Mouse (Mus musculus) limb, embryonic 10.5 days (tissue): Measurements from ENCODE around the gene Chsy1. TPM values are rescaled to one million over a fixed set of nuclear protein-coding genes. Genes with fewer than 3 reads are reported as not detected.

Source experiments
- DNase-seq: peaks from one replicate; pipeline ENCODE4 v3.0.0-alpha.2; 2017; ENCODE audit warnings: low spot score
- H3K27ac ChIP-seq: fragments of 300-500 bp; sonication (generic); 2 replicates; pipeline ENCODE4 v1.5.1; 2016; ENCODE audit warnings: mild to moderate bottlenecking
- H3K27me3 ChIP-seq: fragments of 300-500 bp; sonication (generic); 2 replicates; pipeline ENCODE4 v1.6.1; 2016; ENCODE audit warnings: low read depth, mild to moderate bottlenecking; ENCODE audit not compliant: poor library complexity, severe bottlenecking
- H3K36me3 ChIP-seq: fragments of 300-500 bp; sonication (generic); 2 replicates; pipeline ENCODE4 v1.6.1; 2016; ENCODE audit warnings: mild to moderate bottlenecking, moderate library complexity
- H3K4me1 ChIP-seq: fragments of 300-500 bp; sonication (generic); 2 replicates; pipeline ENCODE4 v1.6.1; 2016
- H3K4me3 ChIP-seq: fragments of 300-500 bp; sonication (generic); 2 replicates; pipeline ENCODE4 v1.5.1; 2016; ENCODE audit warnings: mild to moderate bottlenecking, moderate library complexity
- H3K9me3 ChIP-seq: fragments of 300-500 bp; sonication (generic); replicated peaks from 2 replicates; pipeline ENCODE4 v1.6.1; 2016; ENCODE audit warnings: mild to moderate bottlenecking
- WGBS: fragments of 180-500 bp; shearing (Covaris S2); methylation state at CpG from one replicate; pipeline ENCODE4 v1.1.7; 2016; 5-methylcytosine and 5-hydroxymethylcytosine counted together
- polyA plus RNA-seq: library from polyadenylated mRNA; unstranded; fragments of >200 nt; fragmentation: Nextera tagmentation; extraction: Ambion mirVana; gene quantifications from 2 replicates; pipeline ENCODE4 v1.2.1, GENCODE M21; 2016

Gene Chsy1
- polyA plus RNA-seq, 1 experiment from 2014 or later = 14.8 TPM

- no peaks in the 10 kb centered on the region for H3K9me3 ChIP-seq
- no peaks in the 10 kb centered on the region for H3K27me3 ChIP-seq
- peaks cover 52% of the 10 kb centered on the region for H3K36me3 ChIP-seq
- no peak overlapping the region for H3K27ac ChIP-seq
- H3K4me1 ChIP-seq = peaks cover 3% of the 10 kb centered on the region
- WGBS = 90% methylated on average over 8 of the region's 8 CpGs
- no peak overlapping the region for H3K4me3 ChIP-seq
- no peak for DNase-seq
Observed at GRCm38 (mm10) chr7:66092656-66093055, 16.7 kb upstream of the Chsy1 start.

GRCm38 (mm10) chr7:66094141-66094540, 15.2 kb upstream of the Chsy1 start:
- 86% methylated on average over 5 of the region's 5 CpGs for WGBS
- peaks cover 37% of the 10 kb centered on the region for H3K36me3 ChIP-seq
- DNase-seq = no peak
- no peaks in the 10 kb centered on the region for H3K27me3 ChIP-seq
- no peak overlapping the region for H3K27ac ChIP-seq
- H3K4me1 ChIP-seq = peaks cover 12% of the 10 kb centered on the region
- no peaks in the 10 kb centered on the region for H3K9me3 ChIP-seq
- H3K4me3 ChIP-seq = no peak overlapping the region

DNA sequence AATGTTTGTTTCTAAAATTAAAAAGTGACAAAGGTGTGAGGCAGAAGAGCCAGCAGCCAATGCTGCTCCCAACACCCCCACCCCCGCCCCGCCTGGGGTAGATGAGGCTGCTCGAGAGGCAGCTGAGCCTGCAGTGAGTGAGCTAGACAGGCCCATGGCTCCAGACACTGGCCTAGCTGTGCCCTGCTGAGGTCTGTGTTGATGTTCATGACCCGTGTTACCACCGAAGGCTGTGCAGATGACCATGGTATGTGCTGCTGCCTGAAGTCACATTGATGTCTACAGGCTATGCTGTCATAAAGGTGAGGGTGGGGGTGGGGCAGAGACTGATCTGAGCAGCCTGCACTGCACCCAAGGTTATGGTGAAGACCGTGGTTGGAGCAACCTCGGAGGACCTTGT, 10.5 kb upstream of the Chsy1 start:
- H3K36me3 ChIP-seq = no peaks in the 10 kb centered on the region
- H3K27me3 ChIP-seq = no peaks in the 10 kb centered on the region
- no peak overlapping the region for H3K27ac ChIP-seq
- no peak overlapping the region for H3K4me3 ChIP-seq
- H3K9me3 ChIP-seq = no peaks in the 10 kb centered on the region
- DNase-seq = no peak
- H3K4me1 ChIP-seq = peaks cover 17% of the 10 kb centered on the region
- 84% methylated on average over 7 of the region's 7 CpGs for WGBS

DNA sequence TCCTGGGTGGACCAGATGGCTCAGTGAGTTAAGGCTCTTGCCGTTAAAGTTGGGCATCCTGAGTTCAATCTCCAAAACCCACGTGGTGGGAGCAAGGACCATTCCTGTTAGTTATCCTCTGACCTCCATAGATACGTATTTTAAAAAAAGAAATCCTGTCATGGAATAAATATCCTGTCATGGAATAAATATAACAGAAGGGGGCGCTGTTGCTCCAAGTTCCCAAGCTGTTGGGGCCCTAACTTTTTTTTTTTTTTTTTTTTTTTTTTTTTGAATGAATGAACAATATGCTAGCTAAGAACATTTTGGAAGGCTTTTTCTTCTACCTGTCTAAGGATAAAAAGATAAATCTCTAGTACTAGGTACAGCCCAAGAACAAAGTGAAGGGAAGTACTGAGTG, 7.4 kb upstream of the Chsy1 start:
- WGBS = 8% methylated on average over 4 of the region's 4 CpGs
- DNase-seq = no peak
- Histone ChIP-seq H3K4me3 (no peak overlapping the region), H3K27me3 (no peaks in the 10 kb centered on the region), H3K36me3 (no peaks in the 10 kb centered on the region), H3K27ac (no peak overlapping the region), H3K4me1 (peaks cover 17% of the 10 kb centered on the region), H3K9me3 (no peaks in the 10 kb centered on the region)

DNA sequence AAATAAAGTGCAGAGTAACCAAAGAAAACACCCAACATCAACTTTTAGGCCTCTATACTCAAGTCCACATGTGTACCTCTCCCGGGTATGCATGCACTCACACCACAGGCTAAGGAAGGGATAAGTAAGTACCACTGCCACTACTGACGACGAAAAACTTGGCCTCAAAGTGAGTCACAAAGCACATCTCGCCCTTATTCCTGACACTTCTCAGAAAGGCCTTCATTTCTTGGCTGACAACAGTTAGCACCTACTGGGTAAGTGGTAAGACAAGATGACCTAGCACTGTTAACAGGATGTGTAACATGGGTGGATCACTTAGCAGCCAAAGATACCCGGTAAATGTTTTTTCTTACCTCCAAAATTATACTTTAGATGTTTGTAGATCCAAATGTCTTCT, 4.8 kb upstream of the Chsy1 start:
- no peak for DNase-seq
- WGBS = 88% methylated on average over 5 of the region's 5 CpGs
- Histone ChIP-seq H3K27ac (no peak overlapping the region), H3K36me3 (no peaks in the 10 kb centered on the region), H3K9me3 (no peaks in the 10 kb centered on the region), H3K4me3 (no peak overlapping the region), H3K4me1 (peaks cover 16% of the 10 kb centered on the region), H3K27me3 (no peaks in the 10 kb centered on the region)

- H3K27ac ChIP-seq = no peak overlapping the region
- DNase-seq = no peak
- H3K36me3 ChIP-seq = no peaks in the 10 kb centered on the region
- H3K4me1 ChIP-seq = peaks cover 17% of the 10 kb centered on the region
- no peaks in the 10 kb centered on the region for H3K9me3 ChIP-seq
- WGBS = 76% methylated on average over 4 of the region's 4 CpGs
- no peaks in the 10 kb centered on the region for H3K27me3 ChIP-seq
- H3K4me3 ChIP-seq = no peak overlapping the region
Observed at GRCm38 (mm10) chr7:66105771-66106170, 3.5 kb upstream of the Chsy1 start.

- Histone ChIP-seq H3K4me1 (peaks cover 24% of the 10 kb centered on the region), H3K36me3 (no peaks in the 10 kb centered on the region), H3K9me3 (no peaks in the 10 kb centered on the region), H3K27me3 (no peaks in the 10 kb centered on the region), H3K27ac (no peak overlapping the region), H3K4me3 (no peak overlapping the region)
- WGBS = 86% methylated on average over 7 of the region's 7 CpGs
- no peak for DNase-seq
Observed at GRCm38 (mm10) chr7:66106581-66107056, 2.7 kb upstream of the Chsy1 start.

DNA sequence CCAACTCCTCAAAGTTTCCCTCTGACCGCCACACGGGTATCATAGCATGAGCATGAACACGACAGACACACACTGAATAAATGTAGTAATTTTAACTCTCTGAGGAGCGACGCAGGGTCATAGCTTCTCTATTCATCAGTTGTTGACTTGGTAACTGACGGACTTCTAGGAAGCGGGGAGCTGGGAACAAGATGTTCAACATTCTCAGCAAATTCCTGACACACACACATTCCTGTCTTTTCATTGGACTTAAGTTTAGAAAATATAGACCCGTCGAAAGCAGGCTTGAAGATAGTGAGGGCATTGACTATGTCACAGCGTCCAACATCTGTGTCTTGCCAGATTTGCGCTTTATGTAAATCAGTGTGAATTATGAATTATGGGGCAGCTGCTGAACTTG, 2.1 kb upstream of the Chsy1 start:
- no peak overlapping the region for H3K27ac ChIP-seq
- DNase-seq = no peak
- WGBS = 83% methylated on average over 11 of the region's 11 CpGs
- no peaks in the 10 kb centered on the region for H3K27me3 ChIP-seq
- H3K4me1 ChIP-seq = peaks cover 24% of the 10 kb centered on the region
- no peaks in the 10 kb centered on the region for H3K36me3 ChIP-seq
- no peaks in the 10 kb centered on the region for H3K9me3 ChIP-seq
- H3K4me3 ChIP-seq = no peak overlapping the region

- Histone ChIP-seq H3K36me3 (no peaks in the 10 kb centered on the region), H3K27me3 (no peaks in the 10 kb centered on the region), H3K27ac (no peak overlapping the region), H3K4me1 (peaks cover 24% of the 10 kb centered on the region), H3K9me3 (no peaks in the 10 kb centered on the region), H3K4me3 (no peak overlapping the region)
- peak; percentile 38 for DNase-seq
- WGBS = 14% methylated on average over 7 of the region's 7 CpGs
Observed at GRCm38 (mm10) chr7:66107930-66108329, 1.4 kb upstream of the Chsy1 start.

- Histone ChIP-seq H3K36me3 (peaks cover 15% of the 10 kb centered on the region), H3K4me1 (peaks cover 27% of the 10 kb centered on the region), H3K27me3 (no peaks in the 10 kb centered on the region), H3K4me3 (peak overlapping the region; percentile 98), H3K9me3 (no peaks in the 10 kb centered on the region), H3K27ac (peak overlapping the region; percentile 98)
- DNase-seq = peak; percentile 71
- 9% methylated on average over 77 of the region's 77 CpGs for WGBS
Observed at GRCm38 (mm10) chr7:66109855-66110635, 730 bp downstream of the Chsy1 start.

DNA sequence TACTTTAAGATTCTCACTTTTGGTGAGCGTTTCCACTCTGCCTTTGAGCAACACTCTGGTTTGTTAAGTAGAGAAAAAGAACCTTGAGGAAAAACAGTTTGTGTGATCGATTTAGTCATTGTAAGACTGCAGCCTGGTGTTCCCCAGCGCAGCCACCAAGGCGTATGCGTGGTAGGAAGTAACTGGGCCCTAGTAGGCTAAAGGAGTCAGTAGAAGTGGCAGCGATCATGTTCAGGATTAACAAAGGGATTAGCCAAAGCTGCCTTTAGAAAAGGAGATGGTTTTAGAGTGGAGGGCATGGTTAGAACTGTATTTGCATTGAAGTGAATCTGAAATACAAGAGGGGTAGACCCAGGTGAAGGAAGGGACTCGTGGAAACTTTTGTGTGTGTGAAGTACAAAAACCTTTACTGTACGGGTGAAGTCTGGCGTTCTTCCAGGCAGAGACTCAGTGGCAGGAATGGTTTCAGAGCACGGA, 1.4 kb downstream of the Chsy1 start:
- peaks cover 28% of the 10 kb centered on the region for H3K4me1 ChIP-seq
- 11% methylated on average over 10 of the region's 10 CpGs for WGBS

GRCm38 (mm10) chr7:66111211-66111610, 1.9 kb downstream of the Chsy1 start:
- no peak for DNase-seq
- Histone ChIP-seq H3K4me3 (peak overlapping the region; percentile 98), H3K27me3 (no peaks in the 10 kb centered on the region), H3K36me3 (peaks cover 15% of the 10 kb centered on the region), H3K9me3 (no peaks in the 10 kb centered on the region), H3K4me1 (peaks cover 33% of the 10 kb centered on the region), H3K27ac (peak overlapping the region; percentile 98)
- 71% methylated on average over 10 of the region's 10 CpGs for WGBS

More for the DNA sequence above, 1.4 kb downstream of the Chsy1 start:
- Histone ChIP-seq H3K9me3 (no peaks in the 10 kb centered on the region), H3K36me3 (peaks cover 15% of the 10 kb centered on the region), H3K27ac (peak overlapping the region; percentile 98), H3K27me3 (no peaks in the 10 kb centered on the region), H3K4me3 (peak overlapping the region; percentile 98)
- peak; percentile 48 for DNase-seq

- Histone ChIP-seq H3K4me3 (no peak overlapping the region), H3K9me3 (no peaks in the 10 kb centered on the region), H3K27me3 (no peaks in the 10 kb centered on the region), H3K4me1 (peaks cover 37% of the 10 kb centered on the region), H3K36me3 (peaks cover 24% of the 10 kb centered on the region), H3K27ac (no peak overlapping the region)
- WGBS = 87% methylated on average over 3 of the region's 3 CpGs
- no peak for DNase-seq
Observed at GRCm38 (mm10) chr7:66113561-66113960, 4.2 kb downstream of the Chsy1 start.
